Mouse (Mus musculus) lung, postnatal 0 days (tissue): ENCODE results near the gene Amot.

ENCODE experiments used
- CTCF ChIP-seq: IDR thresholded peaks from 2 replicates; pipeline ENCODE4 v1.5.1; 2016; ENCODE audit warnings: antibody characterized with exemption, mild to moderate bottlenecking
- EP300 ChIP-seq: IDR thresholded peaks from 2 replicates; pipeline ENCODE4 v1.6.1; 2016; ENCODE audit warnings: antibody characterized with exemption, mild to moderate bottlenecking, control low read depth

DNA sequence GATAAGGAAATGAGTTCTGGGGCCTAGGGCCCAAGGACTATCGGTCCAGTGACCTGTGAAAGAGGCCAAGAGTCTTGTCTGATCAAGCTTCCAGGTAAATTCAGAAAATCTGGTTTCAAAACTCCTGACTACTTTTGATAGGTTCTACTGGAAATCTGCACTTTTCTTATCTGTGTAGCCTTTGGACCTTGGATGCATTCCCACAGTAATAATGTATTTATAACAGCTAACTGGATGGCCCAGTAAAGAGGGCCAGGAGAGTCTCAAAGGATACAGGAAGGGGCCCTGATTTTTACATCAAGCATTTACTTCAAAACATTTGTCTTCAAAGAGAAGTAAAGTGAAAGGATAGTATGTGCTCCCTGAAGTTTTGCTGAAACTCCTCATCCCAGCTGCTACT lies 90.7 kb downstream of the Amot start:
- TF ChIP-seq CTCF: no peak
- TF ChIP-seq EP300: no peak
